Mouse (Mus musculus): Measurements from ENCODE around the gene Gm128. TPM values are rescaled to one million over a fixed set of nuclear protein-coding genes. Genes with fewer than 3 reads are reported as not detected.

Gene Gm128
- total RNA-seq, 2 experiments from 2014 or later = 0.37 TPM; not detected in 1

DNA sequence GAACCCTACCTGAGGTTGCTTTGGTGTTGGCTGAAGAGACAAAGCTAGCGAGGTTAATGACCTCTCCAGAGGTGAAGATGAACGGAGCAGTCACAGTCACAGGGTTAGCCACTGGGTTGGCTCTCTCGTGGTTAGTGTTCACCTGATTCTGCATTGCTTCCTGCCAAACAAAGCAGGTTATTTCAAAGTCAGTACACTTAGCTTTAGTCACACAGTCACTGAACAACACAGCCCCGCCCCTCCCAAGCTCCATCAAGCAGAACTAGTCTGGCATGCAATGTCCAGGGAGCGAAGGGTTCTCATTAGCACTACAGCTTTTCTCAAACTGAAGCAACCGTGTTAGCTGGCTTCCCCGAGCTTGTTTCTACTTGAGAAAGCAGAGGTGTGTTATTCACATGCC, 41.3 kb downstream of the Gm128 start:
- no peak for DNase-seq (ENCODE audit: low spot score in 2 of 2)

DNA sequence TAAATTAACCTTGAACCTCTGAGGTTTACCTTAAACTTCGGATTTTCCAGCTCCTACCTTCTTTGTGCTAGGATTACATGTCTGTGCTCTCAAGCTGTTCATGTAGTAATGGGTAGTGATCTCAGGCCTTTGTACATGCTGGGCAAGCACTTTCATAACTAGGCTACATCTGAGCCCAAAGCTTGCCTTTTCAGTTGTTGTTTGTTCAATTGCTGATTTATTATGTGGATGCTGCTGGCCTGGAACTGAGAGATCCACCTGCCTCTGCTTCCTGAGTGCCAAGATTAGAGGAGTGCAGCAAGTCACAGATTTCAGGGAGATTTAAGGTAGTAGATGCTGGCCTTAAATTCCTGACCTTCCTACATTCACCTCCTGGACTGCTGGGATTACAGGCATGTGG, 42.3 kb downstream of the Gm128 start:
- no peak for DNase-seq (ENCODE audit: low spot score in 2 of 2)

DNA sequence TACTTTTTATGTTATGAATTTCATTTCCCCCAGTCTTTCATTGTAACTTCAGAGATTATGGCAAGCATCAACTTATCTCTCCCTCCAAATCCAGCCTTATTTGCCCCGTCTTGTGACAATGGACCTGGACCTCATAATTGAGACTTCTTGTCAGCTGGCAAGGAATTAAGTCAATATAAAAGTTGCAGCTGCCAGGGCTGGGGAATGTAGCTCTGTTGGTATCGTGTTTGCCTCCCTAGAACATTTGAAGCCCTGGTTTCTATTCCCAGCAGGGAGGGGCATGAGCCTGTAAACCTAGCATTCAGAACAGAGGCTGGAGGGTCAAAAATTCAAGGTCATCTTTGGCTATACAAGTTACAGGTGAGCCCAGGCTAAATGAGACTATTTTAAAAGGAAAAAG, 45.6 kb downstream of the Gm128 start:
- DNase-seq (ENCODE audit: low spot score in 2 of 2) = no peak

DNA sequence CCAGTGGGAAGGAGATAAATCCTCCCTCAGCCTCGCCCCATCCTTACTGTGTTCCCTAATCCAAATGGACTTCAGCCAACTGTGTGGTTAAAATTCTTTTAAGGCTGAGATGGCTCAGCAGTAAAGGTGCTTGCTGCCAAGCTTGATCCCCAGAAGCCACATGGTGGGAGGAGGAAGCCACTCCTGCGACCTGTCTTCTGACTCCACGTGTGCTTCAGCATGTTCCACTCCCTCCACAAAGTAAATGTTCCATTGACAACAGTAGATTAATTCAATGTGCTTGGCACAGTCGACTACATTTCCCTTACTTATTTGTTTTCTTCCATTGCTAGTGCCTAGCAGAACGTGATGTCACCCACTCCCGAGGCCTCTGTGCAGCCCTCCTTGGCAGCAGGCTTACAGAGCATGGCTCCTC, 46.7 kb downstream of the Gm128 start:
- no peak for DNase-seq (ENCODE audit: low spot score in 2 of 2)

Other genes with a start within 250 kb of the Gm128 start
- gene Zfp687, start 226.2 kb downstream of the Gm128 start, total RNA-seq (2021) = 10 to 100 TPM; 23.1 to 24.6 TPM
- gene Psmd4, start 199.0 kb downstream of the Gm128 start, total RNA-seq (2021) = 100 to 1,000 TPM; 165 to 171 TPM
- gene Pip5k1a, start 134.7 kb downstream of the Gm128 start, total RNA-seq (2021) = 10 to 100 TPM; 53.1 to 61.1 TPM
- 10 to 100 TPM; 41.7 to 44.4 TPM for gene Vps72, start 130.6 kb downstream of the Gm128 start, total RNA-seq (2021)
- gene Tmod4, start 117.1 kb downstream of the Gm128 start, total RNA-seq (2021) = under 1 TPM in 1 of 2 experiments, not detected in 1; 0.73 TPM
- gene Scnm1, start 107.6 kb downstream of the Gm128 start, total RNA-seq (2021) = 10 to 100 TPM; 45.3 to 47.6 TPM
- gene Lysmd1, start 107.5 kb downstream of the Gm128 start, total RNA-seq (2021) = 10 to 100 TPM; 15.8 to 17.1 TPM
- 1 to 10 TPM; 1.5 to 1.6 TPM for gene Tnfaip8l2, start 99.2 kb downstream of the Gm128 start, total RNA-seq (2021)
- gene Sema6c, start 81.1 kb downstream of the Gm128 start, total RNA-seq (2021) = 10 to 100 TPM; 24.4 to 27.0 TPM
- 10 to 100 TPM in 1 of 2 experiments, 1 to 10 TPM in 1; 9.6 to 10.4 TPM for gene Gabpb2, start 23.7 kb downstream of the Gm128 start, total RNA-seq (2021)
- 10 to 100 TPM; 57.0 to 60.1 TPM for gene Cdc42se1, start 12.9 kb downstream of the Gm128 start, total RNA-seq (2021)
- 100 to 1,000 TPM; 265 to 266 TPM for gene Mllt11, start 9.4 kb downstream of the Gm128 start, total RNA-seq (2021)
- gene Bnipl, start 9.6 kb upstream of the Gm128 start, total RNA-seq (2021) = under 1 TPM in 1 of 2 experiments, not detected in 1; 0.63 TPM
- 10 to 100 TPM; 17.0 to 19.7 TPM for gene Mindy1, start 39.7 kb upstream of the Gm128 start, total RNA-seq (2021)
- gene Prune1, start 40.5 kb upstream of the Gm128 start, total RNA-seq (2021) = 10 to 100 TPM; 24.3 to 24.4 TPM
- gene Anxa9, start 65.6 kb upstream of the Gm128 start, total RNA-seq (2021) = under 1 TPM; 0.59 to 0.91 TPM
- 10 to 100 TPM; 42.0 to 43.5 TPM for gene Cers2, start 73.2 kb upstream of the Gm128 start, total RNA-seq (2021)
- gene Setdb1, start 115.6 kb upstream of the Gm128 start, total RNA-seq (2021) = 10 to 100 TPM; 33.1 to 34.7 TPM
- not detected for gene 4930558C23Rik, start 161.2 kb upstream of the Gm128 start, total RNA-seq (2021)
- 10 to 100 TPM; 31.1 to 34.7 TPM for gene Arnt, start 192.8 kb upstream of the Gm128 start, total RNA-seq (2021)